Mouse (Mus musculus) neutrophil, adult 5-6 weeks (primary cell): ENCODE results near the gene Adgrb3. TPM values are rescaled to one million over a fixed set of nuclear protein-coding genes. Genes with fewer than 3 reads are reported as not detected.
"Not testable (repeated sequence)": the region's sequence is repeated elsewhere in the genome, so short reads cannot be mapped to it uniquely, and the experiment has no call there.

Source experiments
- ATAC-seq: fragments of 151-379, 151-347 bp; 2 replicates; pipeline ENCODE4 v1.8.0; 2017; ENCODE audit warnings: mild to moderate bottlenecking, moderate TSS enrichment; ENCODE audit not compliant: insufficient number of reproducible peaks, poor library complexity, low FRiP score, severe bottlenecking; ENCODE audit errors: extremely low read depth
- total RNA-seq: library from RNA; stranded (forward); fragments of 200-1000 nt; gene quantifications from 2 replicates; pipeline ENCODE4 v1.2.3, GENCODE M21; 2017

Gene Adgrb3
- total RNA-seq, 1 experiment from 2014 or later: 0.23 TPM

GRCm38 (mm10) chr1:25576598-25576997 lies 252.9 kb downstream of the Adgrb3 start:
- no peak for ATAC-seq

GRCm38 (mm10) chr1:25568096-25568495 lies 261.4 kb downstream of the Adgrb3 start:
- ATAC-seq: no peak

- ATAC-seq: no peak
Measured at GRCm38 (mm10) chr1:25546072-25546471, 283.4 kb downstream of the Adgrb3 start.

GRCm38 (mm10) chr1:25543915-25544314 lies 285.6 kb downstream of the Adgrb3 start:
- no peak for ATAC-seq

- no peak for ATAC-seq
Measured at GRCm38 (mm10) chr1:25542891-25543290, 286.6 kb downstream of the Adgrb3 start.

GRCm38 (mm10) chr1:25526976-25527375 lies 302.5 kb downstream of the Adgrb3 start:
- no peak for ATAC-seq

- no peak for ATAC-seq
Measured at GRCm38 (mm10) chr1:25510321-25511055, 319.0 kb downstream of the Adgrb3 start.

GRCm38 (mm10) chr1:25504313-25504712 lies 325.2 kb downstream of the Adgrb3 start:
- ATAC-seq: no peak

GRCm38 (mm10) chr1:25503524-25503923 lies 326.0 kb downstream of the Adgrb3 start:
- no peak for ATAC-seq

GRCm38 (mm10) chr1:25495202-25495914 lies 334.1 kb downstream of the Adgrb3 start:
- no peak for ATAC-seq

- no peak for ATAC-seq
Measured at GRCm38 (mm10) chr1:25491503-25491902, 338.0 kb downstream of the Adgrb3 start.

- no peak for ATAC-seq
Measured at GRCm38 (mm10) chr1:25490174-25490573, 339.3 kb downstream of the Adgrb3 start.

GRCm38 (mm10) chr1:25475699-25476098 lies 353.8 kb downstream of the Adgrb3 start:
- no peak for ATAC-seq

GRCm38 (mm10) chr1:25474469-25474868 lies 355.0 kb downstream of the Adgrb3 start:
- no peak for ATAC-seq

- not testable (repeated sequence) for ATAC-seq
Measured at GRCm38 (mm10) chr1:25471612-25472011, 357.9 kb downstream of the Adgrb3 start.

- ATAC-seq: no peak
Measured at GRCm38 (mm10) chr1:25462612-25463011, 366.9 kb downstream of the Adgrb3 start.

GRCm38 (mm10) chr1:25435506-25435905 lies 394.0 kb downstream of the Adgrb3 start:
- no peak for ATAC-seq

- no peak for ATAC-seq
Measured at GRCm38 (mm10) chr1:25430219-25430862, 399.2 kb downstream of the Adgrb3 start.

- ATAC-seq: no peak
Measured at GRCm38 (mm10) chr1:25420701-25421100, 408.8 kb downstream of the Adgrb3 start.

- ATAC-seq: no peak
Measured at GRCm38 (mm10) chr1:25419378-25419777, 410.1 kb downstream of the Adgrb3 start.
